Mouse (Mus musculus) adrenal gland, adult 2 months (tissue): ENCODE results near the gene Lamtor2. TPM values are rescaled to one million over a fixed set of nuclear protein-coding genes. Genes with fewer than 3 reads are reported as not detected.

ENCODE experiments used
- DNase-seq: peaks from one replicate; pipeline ENCODE4 v3.0.0; 2021
- polyA plus RNA-seq: library from polyadenylated mRNA; depleted of rRNA; stranded (reverse); fragments of >200 nt; gene quantifications from 2 replicates; pipeline ENCODE4 v1.2.3, GENCODE M21; 2012
- total RNA-seq, 2 experiments: library from RNA; stranded (reverse); gene quantifications; 2 replicates each; pipeline ENCODE4 v1.2.3; 2021

Lamtor2 gene
- total and polyA plus RNA-seq, 3 experiments: 117 to 154 (median 153) TPM

DNA sequence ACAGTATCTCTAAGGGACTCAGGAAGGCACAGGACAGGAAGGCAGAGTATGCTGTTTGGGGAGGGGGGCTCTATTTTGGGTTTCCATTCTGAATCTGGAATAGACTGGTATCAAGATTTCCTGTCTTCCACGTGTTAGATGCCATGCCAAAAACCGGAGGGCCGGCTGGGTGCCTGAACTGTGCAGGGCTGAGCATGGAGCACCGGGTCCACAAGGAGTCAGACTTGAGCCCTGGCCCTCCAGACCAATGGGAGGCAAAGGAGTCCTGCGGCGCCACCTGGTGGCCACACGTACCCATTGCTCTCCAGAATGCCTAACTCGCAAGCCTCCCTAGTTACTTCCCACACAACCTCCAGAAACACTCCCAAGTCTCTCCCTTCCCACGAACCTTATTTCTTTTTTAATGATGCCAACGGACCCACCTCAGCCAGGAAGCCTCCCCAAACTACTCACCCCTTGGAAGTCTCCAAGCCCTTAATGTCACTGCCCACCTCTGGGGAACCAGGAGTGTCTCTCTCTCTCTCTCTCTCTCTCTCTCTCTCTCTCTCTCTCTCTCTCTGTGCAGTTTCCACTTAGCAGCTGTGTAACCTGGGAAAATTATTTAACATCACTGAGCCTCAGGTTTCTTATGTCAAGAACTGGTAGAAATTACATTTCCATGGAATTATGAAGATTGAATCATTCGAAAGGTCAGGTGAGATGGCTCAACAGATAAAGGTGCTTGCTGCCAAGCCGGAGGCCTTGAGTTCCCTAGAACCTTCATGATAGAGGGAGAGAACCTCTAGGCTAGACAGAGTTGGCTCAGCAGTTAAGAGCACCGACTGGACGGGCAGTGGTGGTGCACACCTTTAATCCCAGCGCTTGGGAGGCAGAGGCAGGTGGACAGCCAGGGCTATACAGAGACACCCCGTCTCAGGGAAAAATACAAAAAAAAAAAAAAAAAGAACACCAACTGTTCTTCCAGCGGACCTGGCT, 26.4 kb downstream of the Lamtor2 start:
- DNase-seq: peak; percentile 88

DNA sequence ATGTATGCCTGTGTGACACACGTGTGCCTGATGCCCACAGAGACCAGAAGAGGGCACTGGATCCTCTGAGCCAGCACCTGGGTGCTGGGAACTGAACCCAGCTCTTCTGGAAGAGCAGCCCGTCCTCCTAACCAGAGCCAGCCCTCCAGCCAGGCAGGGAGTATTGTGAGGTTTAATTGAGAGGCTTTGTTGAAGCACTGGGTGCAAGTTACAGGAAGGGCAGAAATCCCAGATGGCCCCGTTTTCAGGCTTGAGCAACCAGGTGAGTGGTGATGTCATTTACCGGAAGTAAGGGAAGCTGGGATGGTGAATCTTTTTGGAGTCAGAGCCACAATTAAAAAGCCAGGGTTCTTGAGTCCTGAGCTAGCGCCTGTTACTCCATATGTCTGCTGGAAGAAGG, 27.9 kb downstream of the Lamtor2 start:
- no peak for DNase-seq

DNA sequence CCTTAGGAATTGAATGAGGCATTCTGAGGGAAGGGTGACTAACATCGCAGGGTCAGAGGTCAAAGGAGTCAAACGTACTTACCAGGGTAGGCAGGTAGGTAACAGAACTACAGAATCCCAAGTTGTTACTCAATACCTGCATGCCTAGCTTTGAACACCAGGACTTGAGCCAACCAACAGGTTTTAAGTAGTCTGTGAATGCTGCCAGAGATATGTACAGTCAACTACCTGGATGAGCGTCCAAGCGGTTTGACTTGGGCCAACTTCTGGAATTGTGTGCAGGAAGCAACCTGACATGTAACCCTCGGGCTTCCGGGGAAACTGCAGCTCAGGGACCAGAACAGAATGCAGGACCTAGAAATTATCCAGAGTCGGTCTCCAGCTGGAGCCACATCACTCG, 29.8 kb downstream of the Lamtor2 start:
- DNase-seq: no peak

DNA sequence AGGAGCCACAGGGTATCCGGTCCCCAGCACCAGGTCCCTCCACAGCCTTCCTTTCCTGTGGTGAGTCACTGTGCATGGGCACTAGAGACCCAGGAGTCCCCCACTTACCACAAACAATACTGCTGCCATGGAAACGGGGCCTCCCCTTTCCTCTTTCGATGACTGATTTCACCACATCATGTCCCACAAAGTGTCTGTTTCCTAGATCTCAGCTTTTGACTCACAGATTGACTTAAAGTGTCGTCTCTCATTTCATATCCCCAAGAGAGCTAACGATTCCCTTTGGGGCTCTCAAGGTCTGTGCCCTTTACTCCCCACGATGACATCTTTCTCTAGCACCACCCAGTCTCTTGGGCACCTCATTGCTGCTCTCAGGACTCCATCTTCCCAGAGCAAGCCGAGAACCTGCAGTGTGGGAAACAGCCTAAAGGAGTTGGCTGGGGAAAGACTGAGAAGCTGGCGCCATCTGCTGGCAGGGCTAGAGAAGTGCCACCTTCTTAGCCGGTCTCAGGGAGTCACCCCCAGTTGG, 31.0 kb downstream of the Lamtor2 start:
- DNase-seq: peak; percentile 78

DNA sequence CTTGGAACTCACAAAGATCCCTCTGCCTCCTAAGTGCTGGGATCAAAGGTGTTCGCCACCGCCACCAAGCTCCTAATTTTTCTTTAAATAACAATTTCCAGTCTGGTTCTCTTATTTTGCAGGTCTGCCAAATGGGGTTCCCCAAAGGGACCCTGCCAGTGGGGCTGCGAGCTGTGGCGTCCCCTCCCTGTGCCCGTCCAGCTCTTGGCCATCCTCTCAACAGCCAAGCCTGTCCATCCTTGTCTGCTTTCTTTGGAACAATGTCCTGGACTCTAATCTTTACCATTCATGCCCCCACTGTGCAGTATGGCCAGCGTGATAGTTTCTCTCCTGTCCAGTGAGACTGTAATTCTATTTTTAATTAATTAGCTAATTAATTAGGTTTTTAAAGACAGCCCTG, 31.7 kb downstream of the Lamtor2 start:
- DNase-seq: no peak

DNA sequence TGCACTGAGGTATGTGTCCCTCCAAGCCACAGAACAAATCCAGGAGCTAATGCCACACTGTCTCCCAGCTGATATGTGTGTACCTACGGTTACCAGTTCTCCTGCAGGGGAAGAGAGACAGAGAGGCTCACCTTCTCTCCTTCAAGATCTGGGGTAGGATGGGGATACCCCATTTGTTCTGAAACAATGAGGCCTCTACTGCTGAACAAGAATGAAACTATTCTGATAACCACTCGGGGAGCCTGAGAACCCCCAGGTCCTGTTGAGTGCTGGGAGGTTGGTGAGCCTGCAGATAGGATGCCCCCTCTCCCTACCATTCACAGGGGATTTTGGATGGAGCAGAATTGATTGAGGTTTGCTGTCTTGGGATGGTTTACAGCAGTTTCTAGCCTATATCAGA, 32.8 kb downstream of the Lamtor2 start:
- no peak for DNase-seq

DNA sequence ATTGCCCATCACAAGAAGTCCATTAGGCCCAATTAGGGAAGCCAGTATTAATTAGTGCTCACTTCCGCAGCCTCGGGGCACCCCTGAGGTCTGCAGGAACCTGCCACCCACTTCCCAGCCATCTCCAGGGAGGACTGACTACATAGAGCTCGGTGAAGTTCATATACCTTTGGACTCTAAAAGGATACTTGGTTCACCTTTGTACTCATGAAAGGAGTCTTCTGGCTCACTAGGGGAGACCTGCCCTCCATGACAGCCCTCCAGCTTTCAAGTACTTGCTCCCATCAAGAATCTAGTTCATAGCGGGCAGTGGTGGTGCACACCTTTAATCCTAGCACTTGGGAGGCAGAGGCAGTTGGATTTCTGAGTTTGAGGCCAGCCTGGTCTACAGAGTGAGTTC, 34.5 kb downstream of the Lamtor2 start:
- DNase-seq: no peak

DNA sequence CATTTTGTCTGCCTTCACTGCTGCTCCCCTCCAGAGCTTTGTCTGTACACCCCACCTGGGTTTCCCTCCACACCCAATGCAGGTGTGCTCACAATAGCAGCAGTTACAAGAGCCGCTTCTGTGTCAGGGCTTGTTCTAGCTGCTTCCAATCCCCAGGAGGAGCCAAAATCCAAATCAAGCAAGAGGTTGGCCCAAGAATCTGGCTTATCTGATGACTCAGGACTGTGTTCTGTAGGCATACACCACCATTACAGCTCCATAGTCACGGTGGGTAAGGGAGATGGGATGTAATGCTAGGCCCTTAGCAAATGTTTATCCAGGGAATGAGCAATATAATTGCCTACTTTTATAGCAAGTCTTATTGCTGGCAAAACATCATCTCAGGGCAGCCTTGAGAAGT, 36.5 kb downstream of the Lamtor2 start:
- no peak for DNase-seq

DNA sequence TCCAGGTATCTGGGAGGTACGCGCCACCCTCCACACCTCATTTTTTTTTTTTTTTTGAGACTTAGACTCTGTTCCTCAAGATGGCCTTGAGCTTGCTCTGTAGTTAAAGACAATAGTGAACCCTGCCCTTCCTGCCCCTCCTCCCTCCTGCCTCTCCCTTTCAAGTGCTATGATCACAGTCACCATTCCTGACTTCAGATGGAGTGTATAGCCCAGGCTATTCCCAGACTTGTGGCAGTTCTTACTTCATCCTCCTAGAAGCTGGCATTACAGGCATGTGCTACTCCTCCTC, 37.8 kb downstream of the Lamtor2 start:
- DNase-seq: no peak

DNA sequence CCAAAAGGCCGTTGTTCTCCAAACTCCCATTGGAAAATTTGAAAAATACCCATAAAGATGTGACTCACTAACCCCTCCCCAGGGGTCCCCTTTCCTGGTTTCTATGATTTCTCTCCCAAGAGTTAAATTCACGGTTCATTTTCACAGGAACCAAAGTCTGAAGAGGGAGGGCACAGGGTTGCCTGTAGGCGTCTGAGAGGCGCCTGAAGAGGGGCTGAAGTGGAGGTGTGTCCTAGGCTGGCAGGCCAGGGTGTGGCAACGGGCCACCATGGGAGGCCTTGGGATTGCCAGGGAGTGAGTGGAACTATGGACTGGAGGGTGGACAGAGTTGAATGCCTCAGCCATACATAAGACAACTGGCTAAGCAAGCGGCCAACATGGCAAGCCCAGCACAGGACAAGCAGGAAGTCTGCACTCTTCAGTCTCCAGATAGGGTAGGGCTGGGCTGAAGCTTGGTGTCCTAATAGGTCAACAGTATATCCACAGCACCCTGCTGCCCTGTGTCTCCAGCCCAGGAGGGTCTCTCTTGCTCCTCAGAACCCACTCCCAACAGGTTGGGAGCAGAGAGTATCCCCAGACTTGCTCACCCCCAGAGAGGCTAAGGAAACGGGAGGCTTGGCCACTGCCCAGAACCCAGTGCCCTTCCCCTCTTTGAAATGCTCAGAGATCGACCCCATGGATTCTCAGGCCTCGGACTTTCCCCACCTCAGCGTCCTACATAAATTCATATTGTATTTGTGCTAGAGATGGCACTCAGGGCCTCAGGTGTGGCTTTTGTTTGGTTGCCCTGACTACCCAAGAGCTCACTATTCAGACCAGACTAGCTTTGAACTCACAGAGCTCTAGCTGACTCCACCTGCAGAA, 38.4 kb downstream of the Lamtor2 start:
- no peak for DNase-seq

DNA sequence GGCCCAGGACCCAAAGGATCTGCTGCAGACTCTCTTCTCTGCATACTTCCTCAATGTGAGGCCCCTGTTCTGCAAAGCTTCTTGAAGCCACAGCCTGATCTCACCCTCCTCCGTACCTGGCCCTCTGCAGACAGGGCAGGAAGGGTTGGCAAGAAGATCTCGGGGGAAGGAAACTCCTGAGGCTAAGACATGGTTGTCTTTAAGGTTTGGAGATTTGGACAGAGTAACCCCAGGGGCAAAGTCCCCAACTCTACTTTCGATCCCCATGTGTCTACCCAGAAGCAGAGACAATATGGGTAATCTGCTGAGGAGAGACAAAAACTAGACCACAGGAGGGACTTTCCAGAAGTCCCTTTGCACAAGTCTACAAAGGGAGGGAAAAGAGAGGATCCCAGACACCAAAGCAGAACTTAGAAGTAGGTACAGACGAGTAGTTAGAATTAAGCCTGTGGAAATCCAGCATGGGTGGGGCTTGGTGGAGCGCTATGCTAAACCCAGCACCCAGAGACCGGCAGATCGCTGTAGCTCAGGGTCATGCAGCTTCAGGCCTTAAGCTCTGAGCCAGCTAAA, 39.2 kb downstream of the Lamtor2 start:
- DNase-seq: no peak

DNA sequence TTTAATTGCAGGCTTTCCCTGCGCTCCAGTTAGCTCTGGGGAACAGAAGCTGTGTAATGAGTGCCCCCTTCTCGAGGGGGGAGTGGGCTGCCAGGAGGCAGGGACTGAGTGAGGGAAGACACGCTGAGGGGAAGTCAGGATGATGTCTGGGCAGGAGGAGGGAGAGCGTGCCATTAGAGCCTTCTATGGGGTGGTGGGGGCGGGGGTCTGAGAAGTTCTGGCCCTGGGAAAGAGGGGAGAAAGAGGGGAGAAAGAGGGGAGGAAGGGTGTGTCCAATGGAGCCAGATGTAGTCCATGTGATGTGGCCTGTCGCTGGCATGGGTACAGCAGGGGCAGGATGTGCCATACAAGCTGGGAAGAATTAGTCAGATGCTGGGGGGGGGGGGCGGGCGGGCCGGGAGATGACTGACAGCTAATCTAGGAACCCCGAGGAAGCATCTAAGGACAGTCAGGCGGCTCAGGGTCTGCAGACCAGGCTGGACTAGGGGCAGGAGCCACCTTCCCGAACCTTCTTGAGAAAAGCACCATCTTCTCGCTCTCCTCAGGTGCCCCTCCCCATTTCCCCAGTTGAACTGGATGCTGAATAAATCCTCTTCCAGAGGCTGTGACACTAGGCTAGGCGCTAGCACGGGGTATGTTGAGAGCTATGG, 39.9 kb downstream of the Lamtor2 start:
- DNase-seq: peak; percentile 58

DNA sequence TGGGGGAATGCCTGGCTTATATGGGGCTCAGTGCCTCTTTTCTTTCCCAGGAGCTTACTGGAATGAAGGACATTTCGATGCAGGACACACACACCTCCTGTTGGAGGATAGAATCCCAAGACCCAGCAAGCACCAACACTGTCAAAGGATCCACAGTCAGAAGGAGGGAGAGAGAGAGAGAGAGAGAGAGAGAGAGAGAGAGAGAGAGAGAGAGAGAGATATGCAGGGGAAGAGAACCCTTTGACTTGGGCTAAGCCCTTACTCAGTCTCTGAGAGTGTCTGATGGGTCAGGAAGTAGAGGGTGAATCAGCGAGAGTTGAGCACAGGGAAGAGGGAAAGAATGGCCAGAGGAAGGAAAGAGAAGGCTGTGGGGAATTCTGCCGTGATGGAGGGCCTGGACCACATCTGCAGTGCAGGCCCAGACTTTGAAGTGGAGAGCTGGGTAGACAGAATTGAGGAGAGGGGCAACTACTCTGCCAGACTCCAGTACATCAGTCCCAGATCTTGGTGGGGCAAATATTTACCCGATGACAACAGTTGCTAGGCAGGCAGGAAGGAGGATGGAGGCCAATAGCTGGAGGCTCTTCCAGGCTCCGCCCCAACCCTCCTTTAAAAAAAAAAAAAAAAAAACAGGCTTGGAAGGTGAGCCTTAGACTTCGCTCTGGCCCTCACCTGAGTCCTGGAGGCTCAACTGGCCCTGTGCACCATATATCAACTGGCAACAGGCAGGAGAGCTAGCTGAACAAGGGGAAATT, 40.6 kb downstream of the Lamtor2 start:
- DNase-seq: no peak

DNA sequence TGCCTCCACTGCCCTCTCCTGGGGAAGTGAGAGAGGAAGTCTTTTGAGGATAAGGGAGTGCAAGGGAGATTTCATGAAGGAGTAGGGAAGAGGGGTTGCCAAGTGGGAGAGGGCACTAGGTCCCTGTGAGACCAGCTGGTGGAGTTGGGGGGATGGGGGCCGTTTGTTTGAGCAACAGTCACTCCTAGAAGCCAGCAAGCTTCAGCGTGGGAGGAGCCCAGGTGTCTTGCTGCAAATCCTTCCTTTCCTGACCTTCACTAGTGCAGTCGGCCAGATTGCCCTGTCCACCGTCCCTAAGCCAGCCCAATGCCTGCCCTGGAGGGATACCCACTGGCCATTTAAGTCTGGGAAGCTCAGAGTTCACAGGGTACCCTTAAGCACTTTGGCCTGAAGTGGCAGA, 41.3 kb downstream of the Lamtor2 start:
- no peak for DNase-seq

DNA sequence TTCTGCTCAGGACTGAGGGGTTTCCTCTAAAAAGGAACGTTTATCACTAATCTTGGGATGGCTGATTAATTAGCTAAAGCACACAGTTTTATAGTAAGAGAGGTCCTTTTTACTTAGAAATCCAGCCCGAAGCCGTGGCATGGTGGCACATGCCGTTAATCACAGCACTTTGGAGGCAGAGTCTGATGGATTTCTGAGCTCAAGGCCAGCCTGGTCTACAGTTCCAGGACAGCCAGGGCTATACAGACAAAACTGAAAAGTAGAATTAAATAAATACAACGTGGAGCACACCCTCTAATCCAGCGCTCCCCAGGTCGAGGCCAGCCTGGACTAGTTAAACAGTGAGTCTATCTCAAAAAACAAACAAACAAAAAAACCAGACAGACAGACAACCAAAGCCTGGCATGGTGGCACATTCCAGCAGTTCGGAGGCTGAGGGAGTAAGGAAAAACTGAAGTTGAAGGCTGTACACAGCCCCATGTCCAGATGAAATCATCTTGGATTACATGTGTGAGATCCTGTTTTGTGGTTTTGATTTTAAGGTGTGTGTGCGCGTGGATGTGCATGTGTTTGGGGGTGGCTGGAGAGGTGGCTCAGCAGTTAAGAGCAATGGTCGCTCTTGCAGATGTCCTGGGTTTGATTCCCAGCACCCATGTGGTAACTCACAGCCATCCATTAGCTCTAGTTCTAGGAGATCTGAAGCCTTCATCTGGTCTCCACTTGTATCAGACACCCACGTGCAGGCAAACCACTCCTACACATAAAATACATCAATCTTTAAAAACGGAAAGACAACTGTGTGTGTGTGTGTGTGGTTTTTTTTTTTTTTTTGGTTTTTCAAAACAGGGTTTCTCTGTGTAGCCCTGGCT, 42.2 kb downstream of the Lamtor2 start:
- no peak for DNase-seq

DNA sequence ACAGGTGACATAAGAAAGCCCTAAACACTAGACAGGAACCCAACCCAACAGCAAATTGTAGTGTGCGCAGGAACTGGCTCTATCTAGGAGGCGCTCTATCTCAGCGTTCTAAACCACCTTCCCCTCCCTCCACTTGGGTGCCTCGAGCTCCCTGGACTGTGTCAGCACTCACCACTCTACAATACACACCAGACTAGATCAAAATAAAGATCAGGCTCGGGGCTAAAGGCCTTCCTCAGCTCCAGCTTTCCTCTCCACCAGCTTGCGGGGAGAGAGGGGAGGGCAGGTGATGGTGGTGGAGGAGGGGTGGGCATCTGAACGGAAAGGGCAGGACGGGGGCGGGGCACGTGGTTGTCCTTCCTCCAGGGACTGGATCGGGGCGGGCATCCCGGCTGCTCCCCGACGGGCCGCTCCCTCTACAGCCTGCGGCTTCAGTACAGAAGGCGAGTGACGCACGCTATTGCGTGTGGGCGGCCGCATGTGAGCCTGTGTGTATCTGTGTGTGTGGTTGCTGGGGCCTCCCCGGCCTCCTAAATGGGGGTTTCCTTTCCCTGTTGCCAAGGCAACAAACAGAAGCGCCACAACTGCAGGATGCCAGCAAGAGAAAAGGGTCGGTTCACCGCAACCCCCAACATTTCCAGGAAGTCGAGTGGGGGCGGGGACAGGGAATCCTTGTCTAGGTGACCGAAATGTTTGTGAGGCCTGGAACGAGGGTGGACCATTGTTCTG, 43.0 kb downstream of the Lamtor2 start, which contains the start of gene Lmna:
Gene Lmna (minus strand): TSS at position 265 of the 729 bp plus-strand sequence.
- DNase-seq: peak; percentile 98

DNA sequence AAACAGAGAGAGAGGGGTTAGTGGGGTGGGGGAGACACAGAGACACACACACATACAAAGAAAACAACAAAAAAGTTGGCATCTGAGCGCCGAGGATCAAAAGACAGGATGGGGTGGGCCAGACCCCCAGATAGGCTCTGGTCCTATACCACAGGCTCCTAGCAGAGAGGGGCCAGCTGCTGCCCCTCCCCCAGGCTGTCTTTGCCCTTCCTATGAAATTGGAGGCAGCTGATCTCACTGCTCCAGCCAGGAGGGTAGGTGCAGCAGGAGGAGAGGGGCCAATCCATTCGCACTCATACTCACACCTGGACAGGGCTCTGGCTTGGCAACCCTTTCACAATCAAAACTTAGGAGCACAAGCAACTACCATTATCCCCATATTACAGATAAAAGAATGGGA, 43.6 kb downstream of the Lamtor2 start:
- no peak for DNase-seq

DNA sequence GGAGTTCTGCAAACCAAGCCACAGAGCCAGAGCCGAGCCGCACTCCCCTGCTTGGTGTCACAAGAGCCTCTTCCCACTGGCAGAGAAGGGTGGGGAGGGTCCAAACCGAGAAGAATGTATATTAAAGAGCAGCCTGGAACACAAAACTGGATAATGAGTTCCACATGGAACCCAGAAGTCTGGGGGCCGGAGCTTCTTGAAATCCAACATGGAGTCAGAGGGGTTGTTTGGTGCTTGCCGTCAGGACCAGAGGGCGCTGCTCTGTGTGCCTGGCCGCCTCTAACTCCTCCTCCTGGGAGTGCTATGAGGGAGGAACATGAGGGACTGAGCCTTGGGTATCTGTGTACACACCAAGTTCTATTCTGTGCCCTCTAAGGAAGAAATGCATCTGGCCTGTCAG, 47.1 kb downstream of the Lamtor2 start:
- no peak for DNase-seq

DNA sequence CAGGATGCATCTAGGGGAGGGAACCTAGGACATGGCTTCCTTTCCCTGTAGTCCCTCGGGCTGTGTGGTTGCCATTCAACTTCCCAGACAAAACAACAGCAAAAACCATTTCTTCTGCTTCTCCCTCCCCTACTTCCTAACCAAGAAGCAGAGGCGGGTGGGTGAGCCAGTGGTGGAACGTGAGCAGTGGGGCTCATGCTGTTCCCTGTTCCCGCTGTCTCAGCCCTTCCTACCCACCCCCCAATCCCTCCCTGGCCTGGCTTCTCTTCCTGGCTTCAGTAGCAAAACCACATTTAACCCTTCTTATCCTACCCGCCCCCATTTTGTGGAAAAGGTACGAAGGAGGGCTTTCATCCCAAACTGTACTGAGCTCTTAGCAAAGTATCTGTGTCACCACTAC, 47.8 kb downstream of the Lamtor2 start:
- no peak for DNase-seq
